Mouse (Mus musculus) small intestine, adult 10 weeks (tissue): Measurements from ENCODE around the gene Vill. TPM values are rescaled to one million over a fixed set of nuclear protein-coding genes. Genes with fewer than 3 reads are reported as not detected.

Experiments used
- polyA plus RNA-seq: library from polyadenylated mRNA; stranded (reverse); fragments of 350-450 nt; fragmentation: Illumina TruSeq; extraction: RNeasy Lipid Tissue Mini Kit (QIAGEN cat#74804); gene quantifications from one replicate; pipeline ENCODE4 v1.2.3, GENCODE M21; 2014; ENCODE audit warnings: low replicate concordance

Vill gene
- not detected for polyA plus RNA-seq

GRCm38 (mm10) chr9:119052154-119052944, at the start of gene Vill:
Gene Vill, plus strand, starts transcription at chr9:119052778.

DNA sequence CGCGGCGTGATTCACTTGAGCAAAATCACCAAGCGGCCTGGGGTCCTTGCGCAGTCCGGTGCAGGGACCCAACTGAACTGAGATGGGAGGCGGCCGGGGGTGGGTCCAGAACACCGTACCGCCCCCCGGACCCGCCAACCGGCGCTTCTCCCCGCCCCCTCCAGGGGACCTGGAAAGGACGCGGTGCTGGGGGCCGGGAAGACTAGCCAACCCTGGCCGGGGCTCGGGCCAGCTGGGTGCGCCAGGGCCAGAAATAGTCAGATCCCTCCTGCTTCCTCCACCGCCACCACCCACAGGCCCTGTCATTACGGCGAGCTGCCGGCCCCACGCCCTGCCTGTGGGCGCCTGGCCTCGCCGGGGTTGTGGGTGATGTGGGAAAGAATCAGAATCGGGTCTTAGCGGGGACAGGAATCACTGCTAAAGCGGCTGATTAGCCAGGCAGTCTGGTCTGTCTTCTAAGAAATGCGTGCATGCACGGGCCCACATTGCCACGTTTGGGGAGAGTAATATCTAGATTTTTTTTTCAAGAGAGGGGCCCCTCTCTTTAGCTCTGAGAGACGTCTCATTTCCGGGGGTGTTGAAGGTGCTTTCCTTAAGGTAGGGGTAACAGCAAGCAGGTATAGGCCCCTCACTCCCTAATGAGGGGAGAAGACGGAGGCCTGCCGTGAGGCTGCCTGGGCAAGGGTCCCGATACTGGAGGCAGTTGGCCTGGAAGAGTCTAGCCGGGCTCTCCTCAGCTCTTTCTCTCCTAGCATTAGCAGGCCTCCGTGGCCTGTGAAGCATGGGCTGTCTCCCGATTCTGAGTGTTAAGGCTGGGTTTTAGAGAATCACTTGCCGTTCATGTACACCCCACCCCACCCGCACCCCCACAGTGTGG, 41.1 kb downstream of the Vill start, which contains the start of gene Plcd1:
Gene Plcd1 (minus strand): TSS at position 84 of the 877 bp plus-strand sequence.

DNA sequence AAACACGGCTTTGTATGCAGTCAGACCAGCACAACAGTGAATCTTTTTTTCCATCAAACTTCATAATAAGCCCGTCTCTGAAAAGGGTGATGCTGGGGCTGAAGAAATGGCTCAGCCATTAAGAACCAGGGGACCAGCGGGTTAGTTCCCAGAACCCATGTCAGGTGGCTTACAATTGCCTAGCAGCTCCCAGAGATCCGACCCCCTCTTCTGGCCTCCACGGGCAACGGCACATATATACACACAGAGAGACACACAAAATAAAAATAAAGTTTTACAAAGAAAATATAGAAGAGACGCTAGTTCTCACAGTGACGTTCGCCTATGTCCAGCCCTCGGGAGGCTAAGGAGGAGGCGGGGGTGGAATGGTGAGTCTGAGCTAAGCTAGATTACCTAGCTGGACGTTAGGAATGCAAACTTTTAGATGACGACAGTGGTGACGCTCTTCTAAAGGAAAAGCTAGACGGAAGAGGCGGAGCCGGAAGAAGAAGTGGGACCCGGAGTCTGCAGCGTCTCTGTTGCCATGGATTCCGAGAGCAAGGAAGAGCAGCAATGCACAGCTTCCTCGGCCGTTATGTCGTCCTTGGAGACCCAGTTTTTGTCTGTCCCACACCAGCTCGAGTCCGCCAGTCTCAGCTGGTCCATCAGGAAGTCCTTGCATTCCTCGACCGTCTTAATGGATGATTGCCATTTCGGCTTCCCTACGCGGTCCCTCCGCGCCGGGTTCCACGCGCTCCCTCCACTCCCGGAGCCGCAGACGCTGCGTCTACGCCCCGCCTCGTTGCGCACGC, 49.6 kb downstream of the Vill start, which contains the start of gene Dlec1:
Gene Dlec1 (plus strand): TSS at position 487 of the 791 bp plus-strand sequence.

Other genes with a start within 250 kb of the Vill start
- 15.0 TPM for gene Ctdspl, start 126.3 kb upstream of the Vill start, polyA plus RNA-seq
- gene Plcd1, start 40.7 kb downstream of the Vill start, polyA plus RNA-seq, result 0.41 TPM
- not detected for gene Dlec1, start 49.7 kb downstream of the Vill start, polyA plus RNA-seq
- 0.26 TPM for gene Acaa1b, start 104.3 kb downstream of the Vill start, polyA plus RNA-seq
- gene Gm47289, start 106.4 kb downstream of the Vill start, polyA plus RNA-seq, result not detected
- gene Slc22a13, start 156.3 kb downstream of the Vill start, polyA plus RNA-seq, result not detected